Mouse (Mus musculus) testis, adult 2 months (tissue): ENCODE results near the gene Glrb.

Source experiments
- CTCF ChIP-seq: fragments of 200-500 bp; IDR thresholded peaks from 2 replicates; pipeline ENCODE4 v1.5.1; 2012; ENCODE audit warnings: low read depth, mild to moderate bottlenecking, inconsistent platforms, low read length, moderate library complexity; ENCODE audit not compliant: control insufficient read depth, insufficient read depth, insufficient replicate concordance
- POLR2A ChIP-seq: fragments of 200-500 bp; IDR thresholded peaks from 2 replicates; pipeline ENCODE4 v1.6.1; 2012; ENCODE audit warnings: low read depth, mild to moderate bottlenecking, inconsistent platforms, low read length, moderate library complexity; ENCODE audit not compliant: control insufficient read depth

DNA sequence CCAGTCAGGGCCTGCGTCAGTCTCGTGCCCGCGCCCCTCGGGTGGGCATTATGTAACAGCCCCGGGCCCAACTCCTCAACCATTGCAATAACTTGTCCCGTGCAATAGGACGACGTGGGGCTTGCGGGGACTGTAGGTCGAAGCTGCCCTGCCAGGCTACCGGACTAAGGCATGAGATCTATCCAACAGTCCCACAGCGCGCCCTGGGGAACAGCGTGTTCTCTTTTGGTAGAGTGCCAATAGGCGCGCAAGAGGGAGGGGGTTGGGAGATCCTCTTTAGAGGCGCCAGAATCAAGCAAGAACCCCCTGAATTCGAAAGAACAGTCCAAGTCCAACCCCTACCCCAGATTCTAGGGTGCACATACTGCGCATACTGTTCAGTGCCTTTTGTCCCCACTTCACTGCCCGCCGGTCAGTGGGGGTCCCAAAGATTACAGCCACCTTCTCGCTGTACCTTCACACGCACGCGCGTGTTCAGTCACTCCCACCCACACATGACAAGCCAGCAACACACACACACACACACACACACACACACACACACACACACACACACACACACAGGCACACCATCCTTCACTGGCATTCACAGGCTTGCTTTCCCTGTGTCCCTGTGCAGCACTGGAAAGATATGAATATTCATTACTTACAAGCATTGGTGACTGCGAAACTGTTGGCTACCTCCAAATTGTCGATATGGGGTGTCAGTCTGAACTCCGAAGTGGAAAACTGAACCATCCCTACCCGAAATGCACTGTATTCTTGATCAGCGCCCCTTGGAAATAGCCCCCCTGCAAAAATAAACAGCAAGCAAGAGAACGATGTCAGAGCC lies 112.2 kb downstream of the Glrb start:
- TF ChIP-seq POLR2A (no peak), CTCF (no peak)
